Mouse (Mus musculus) embryonic fibroblast, embryonic 13.5 days (primary cell): Measurements from ENCODE around the gene Atrx.

Source experiments
- CTCF ChIP-seq: IDR thresholded peaks from 2 replicates; pipeline ENCODE4 v1.5.1; 2011; ENCODE audit warnings: mild to moderate bottlenecking, control low read depth, low read length, moderate library complexity, borderline replicate concordance; ENCODE audit not compliant: insufficient read depth
- POLR2A ChIP-seq: IDR thresholded peaks from 2 replicates; pipeline ENCODE4 v1.6.1; 2011; ENCODE audit warnings: low read depth, mild to moderate bottlenecking, control low read depth, low read length, moderate library complexity

DNA sequence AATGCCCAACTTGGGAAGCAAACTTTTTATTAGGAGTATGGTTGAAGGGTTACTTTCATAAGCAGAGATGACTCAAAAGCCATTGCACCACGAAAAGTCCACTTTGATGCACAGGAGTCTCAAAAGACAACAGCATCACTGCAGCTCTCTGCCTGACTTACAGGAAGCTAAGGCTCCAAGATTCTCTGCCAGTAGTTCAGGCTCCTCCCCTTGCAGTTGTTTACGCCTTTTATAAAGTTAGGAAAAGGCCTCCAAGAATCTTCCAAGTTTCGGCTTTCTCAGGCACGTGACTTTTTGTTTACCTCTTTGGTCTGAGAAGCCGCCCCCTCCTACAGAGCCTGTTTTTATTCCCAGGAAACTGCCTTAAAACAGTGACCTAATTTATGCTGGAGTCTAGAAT, 5.1 kb upstream of the Atrx start:
- no peak for TF ChIP-seq CTCF
- TF ChIP-seq POLR2A = no peak
